Mouse (Mus musculus): ENCODE measurements around the gene Nfe2l2. TPM values are rescaled to one million over a fixed set of nuclear protein-coding genes. Genes with fewer than 3 reads are reported as not detected.
"Not testable (repeated sequence)": the region's sequence is repeated elsewhere in the genome, so short reads cannot be mapped to it uniquely, and the experiment has no call there.

The Nfe2l2 gene
- total RNA-seq, 2 experiments from 2014 or later, result 8.8 to 9.2 TPM

- intact Hi-C loops (cut with DNase I), result no loop called here
- DNase-seq, result no peak
Measured at GRCm38 (mm10) chr2:75654679-75655078, 49.8 kb downstream of the Nfe2l2 start.

- intact Hi-C loops (cut with DNase I), result no loop called here
- no peak for DNase-seq
Measured at GRCm38 (mm10) chr2:75653150-75653549, 51.3 kb downstream of the Nfe2l2 start.

- no peak for DNase-seq
- intact Hi-C loops (cut with DNase I), result no loop called here
Measured at GRCm38 (mm10) chr2:75650437-75650836, 54.0 kb downstream of the Nfe2l2 start.

GRCm38 (mm10) chr2:75645251-75645650 lies 59.2 kb downstream of the Nfe2l2 start:
- DNase-seq, result no peak
- intact Hi-C loops (cut with DNase I), result no loop called here

GRCm38 (mm10) chr2:75643950-75644349 lies 60.5 kb downstream of the Nfe2l2 start:
- intact Hi-C loops (cut with DNase I), result no loop called here
- DNase-seq, result no peak

GRCm38 (mm10) chr2:75642795-75643550 lies 61.5 kb downstream of the Nfe2l2 start:
- no peak for DNase-seq
- intact Hi-C loops (cut with DNase I), result no loop called here

- DNase-seq; intact Hi-C loops (cut with DNase I): not testable (repeated sequence)
Measured at GRCm38 (mm10) chr2:75642312-75642711, 62.1 kb downstream of the Nfe2l2 start.

- DNase-seq; intact Hi-C loops (cut with DNase I): not testable (repeated sequence)
Measured at GRCm38 (mm10) chr2:75639535-75639934, 64.9 kb downstream of the Nfe2l2 start.

- DNase-seq; intact Hi-C loops (cut with DNase I): not testable (repeated sequence)
Measured at GRCm38 (mm10) chr2:75637822-75638221, 66.6 kb downstream of the Nfe2l2 start.

GRCm38 (mm10) chr2:75637361-75637760 lies 67.1 kb downstream of the Nfe2l2 start:
- intact Hi-C loops (cut with DNase I), result no loop called here

GRCm38 (mm10) chr2:75637055-75637304 lies 67.5 kb downstream of the Nfe2l2 start:
- DNase-seq; intact Hi-C loops (cut with DNase I): not testable (repeated sequence)

More at GRCm38 (mm10) chr2:75637361-75637760, 67.1 kb downstream of the Nfe2l2 start:
- no peak for DNase-seq

GRCm38 (mm10) chr2:75636261-75637054 lies 68.0 kb downstream of the Nfe2l2 start:
- intact Hi-C loops (cut with DNase I), result no loop called here
- DNase-seq, result no peak

GRCm38 (mm10) chr2:75634431-75634830 lies 70.0 kb downstream of the Nfe2l2 start:
- intact Hi-C loops (cut with DNase I); DNase-seq: not testable (repeated sequence)

- intact Hi-C loops (cut with DNase I), result no loop called here
- DNase-seq, result no peak
Measured at GRCm38 (mm10) chr2:75633784-75634183, 70.7 kb downstream of the Nfe2l2 start.

GRCm38 (mm10) chr2:75633381-75633780 lies 71.1 kb downstream of the Nfe2l2 start:
- intact Hi-C loops (cut with DNase I), result no loop called here
- DNase-seq, result no peak

GRCm38 (mm10) chr2:75632721-75633181 lies 71.7 kb downstream of the Nfe2l2 start:
- intact Hi-C loops (cut with DNase I), result no loop called here
- no peak for DNase-seq

- no peak for DNase-seq
- intact Hi-C loops (cut with DNase I), result no loop called here
Measured at GRCm38 (mm10) chr2:75632043-75632442, 72.4 kb downstream of the Nfe2l2 start.

GRCm38 (mm10) chr2:75631421-75631820 lies 73.0 kb downstream of the Nfe2l2 start:
- intact Hi-C loops (cut with DNase I), result no loop called here
- DNase-seq, result no peak

- intact Hi-C loops (cut with DNase I), result no loop called here
- no peak for DNase-seq
Measured at GRCm38 (mm10) chr2:75628487-75628886, 76.0 kb downstream of the Nfe2l2 start.

- intact Hi-C loops (cut with DNase I), result no loop called here
- DNase-seq, result no peak
Measured at GRCm38 (mm10) chr2:75626597-75627440, 77.6 kb downstream of the Nfe2l2 start.

Data from left cerebral cortex, postnatal 4 days (tissue).